Mouse (Mus musculus) embryonic fibroblast, embryonic 13.5 days (primary cell): ENCODE data around the gene Isy1.

Experiments used
- CTCF ChIP-seq: IDR thresholded peaks from 2 replicates; pipeline ENCODE4 v1.5.1; 2011; ENCODE audit warnings: mild to moderate bottlenecking, control low read depth, low read length, moderate library complexity, borderline replicate concordance; ENCODE audit not compliant: insufficient read depth
- POLR2A ChIP-seq: IDR thresholded peaks from 2 replicates; pipeline ENCODE4 v1.6.1; 2011; ENCODE audit warnings: low read depth, mild to moderate bottlenecking, control low read depth, low read length, moderate library complexity

DNA sequence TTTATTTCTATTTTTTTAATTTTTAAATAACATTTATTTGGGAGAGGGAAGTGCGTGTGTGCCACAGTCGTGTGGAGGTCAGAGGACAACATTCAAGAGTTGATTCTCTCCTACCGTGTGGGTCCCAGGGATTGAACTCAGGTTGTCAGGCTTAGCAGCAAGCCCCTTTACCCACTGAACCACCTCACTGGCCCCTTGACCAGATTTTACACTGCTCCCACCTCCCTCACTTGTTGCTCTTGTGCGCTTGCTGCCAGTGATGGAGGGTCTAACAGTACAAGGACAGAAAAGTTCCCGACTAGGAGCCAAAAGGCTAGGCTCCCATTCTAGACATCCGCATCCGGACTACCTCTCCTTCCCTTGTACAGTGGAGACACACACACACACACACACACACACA is 33.1 kb downstream of the Isy1 start:
- no peak for TF ChIP-seq POLR2A
- no peak for TF ChIP-seq CTCF
